Mouse (Mus musculus): Measurements from ENCODE around the gene Themis2. TPM values are rescaled to one million over a fixed set of nuclear protein-coding genes. Genes with fewer than 3 reads are reported as not detected.
A peak's percentile ranks its signal among the peaks of the same experiment; 100 is the strongest.

Gene Themis2
- 0.25 and 0.57 TPM in 2 replicates for polyA plus RNA-seq (2012; rRNA removed)

DNA sequence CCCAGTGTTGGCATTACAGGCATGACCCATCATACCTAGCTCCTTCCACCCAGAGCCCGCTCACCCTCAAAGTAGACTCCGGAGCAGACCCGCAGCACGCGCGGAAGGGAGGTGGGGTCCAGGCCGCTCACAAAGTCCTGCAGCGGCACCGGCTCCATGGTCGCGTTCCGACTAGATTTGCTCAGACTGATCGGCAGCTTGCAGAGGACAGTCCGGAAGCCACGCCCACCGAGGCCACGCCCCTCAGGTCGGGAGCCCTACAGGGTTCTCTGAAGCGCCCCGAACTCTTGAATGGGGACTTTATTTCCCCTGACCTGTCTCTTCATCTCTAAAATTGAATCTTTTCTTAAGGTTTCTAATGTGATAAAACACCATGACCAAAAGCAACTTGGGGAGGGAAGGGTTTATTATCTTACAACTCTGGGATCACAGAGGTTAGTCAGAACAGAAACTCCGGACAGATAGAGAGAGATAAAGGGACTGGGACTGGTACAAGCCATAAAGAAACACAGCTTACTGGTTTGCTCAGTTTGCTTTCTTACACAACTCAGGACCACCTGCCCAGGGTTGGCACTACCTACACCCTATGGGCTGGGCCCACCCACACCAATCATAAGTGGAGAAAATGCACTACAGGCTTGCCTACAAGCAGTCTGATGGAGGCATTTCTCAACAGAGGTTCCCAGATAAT is at the start of gene Themis2:
TSS of gene Themis2 (minus strand) at position 192 of the 691 bp plus-strand sequence.
- Histone ChIP-seq H3K36me3 (ENCODE audit: control insufficient read depth, insufficient read depth, low read length) (no peaks in the 10 kb centered on the region), H3K4me3 (ENCODE audit: control insufficient read depth, low read depth, low read length) (peak within 1 kb of the TSS; percentile 78), H3K27ac (ENCODE audit: control insufficient read depth, insufficient read depth, low read depth, low read length) (no peak within 1 kb of the TSS), H3K4me1 (ENCODE audit: control insufficient read depth, insufficient read depth, low read length) (peaks cover 10% of the 10 kb centered on the region), H3K27me3 (ENCODE audit: control insufficient read depth, insufficient read depth, low read length) (no peaks in the 10 kb centered on the region)
- TF ChIP-seq POLR2A (IDR thresholded peaks at IDR 0.05; ENCODE audit: control insufficient read depth, low read depth, low read length) = no peak
- TF ChIP-seq CTCF (IDR thresholded peaks at IDR 0.05; ENCODE audit: control insufficient read depth, insufficient read depth, insufficient replicate concordance, low read depth, low read length) = no peak

DNA sequence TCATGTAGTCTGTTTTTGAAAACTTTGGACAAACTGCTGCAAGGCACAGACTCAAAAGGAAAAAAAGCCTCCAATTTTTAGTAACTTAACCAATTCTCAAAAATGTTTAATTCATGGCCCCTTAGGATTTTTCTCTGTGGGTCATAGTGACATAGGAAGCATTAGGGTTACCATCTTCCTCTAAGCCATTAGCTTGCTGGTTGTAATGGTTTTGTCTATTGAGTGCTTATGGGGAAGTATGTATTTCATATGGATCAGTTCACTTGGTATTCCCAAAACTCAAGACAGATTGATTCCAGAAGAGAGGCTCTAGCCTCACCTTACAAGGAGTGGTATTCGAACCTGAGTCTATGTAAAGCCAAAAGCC is 47.5 kb upstream of the Themis2 start:
- H3K27ac ChIP-seq (ENCODE audit: control insufficient read depth, insufficient read depth, low read depth, low read length) = no peak overlapping the region

GRCm38 (mm10) chr4:132842970-132843704 is 47.0 kb upstream of the Themis2 start, which contains the start of gene Ppp1r8:
Gene Ppp1r8 (minus strand): TSS chr4:132843169.
- Histone ChIP-seq H3K36me3 (ENCODE audit: control insufficient read depth, insufficient read depth, low read length) (no peaks in the 10 kb centered on the region), H3K27me3 (ENCODE audit: control insufficient read depth, insufficient read depth, low read length) (no peaks in the 10 kb centered on the region), H3K4me3 (ENCODE audit: control insufficient read depth, low read depth, low read length) (peak within 1 kb of the TSS; percentile 98), H3K4me1 (ENCODE audit: control insufficient read depth, insufficient read depth, low read length) (peaks cover 4% of the 10 kb centered on the region), H3K27ac (ENCODE audit: control insufficient read depth, insufficient read depth, low read depth, low read length) (peak within 1 kb of the TSS; percentile 77)
- peak; percentile 100 for TF ChIP-seq POLR2A (IDR thresholded peaks at IDR 0.05; ENCODE audit: control insufficient read depth, low read depth, low read length)
- TF ChIP-seq CTCF (IDR thresholded peaks at IDR 0.05; ENCODE audit: control insufficient read depth, insufficient read depth, insufficient replicate concordance, low read depth, low read length) = no peak

More for the DNA sequence above, 47.5 kb upstream of the Themis2 start:
- Histone ChIP-seq H3K4me1 (ENCODE audit: control insufficient read depth, insufficient read depth, low read length) (peaks cover 4% of the 10 kb centered on the region), H3K27me3 (ENCODE audit: control insufficient read depth, insufficient read depth, low read length) (no peaks in the 10 kb centered on the region), H3K36me3 (ENCODE audit: control insufficient read depth, insufficient read depth, low read length) (no peaks in the 10 kb centered on the region), H3K4me3 (ENCODE audit: control insufficient read depth, low read depth, low read length) (no peak overlapping the region)
- no peak for TF ChIP-seq CTCF (IDR thresholded peaks at IDR 0.05; ENCODE audit: control insufficient read depth, insufficient read depth, insufficient replicate concordance, low read depth, low read length)
- TF ChIP-seq POLR2A (IDR thresholded peaks at IDR 0.05; ENCODE audit: control insufficient read depth, low read depth, low read length) = no peak

DNA sequence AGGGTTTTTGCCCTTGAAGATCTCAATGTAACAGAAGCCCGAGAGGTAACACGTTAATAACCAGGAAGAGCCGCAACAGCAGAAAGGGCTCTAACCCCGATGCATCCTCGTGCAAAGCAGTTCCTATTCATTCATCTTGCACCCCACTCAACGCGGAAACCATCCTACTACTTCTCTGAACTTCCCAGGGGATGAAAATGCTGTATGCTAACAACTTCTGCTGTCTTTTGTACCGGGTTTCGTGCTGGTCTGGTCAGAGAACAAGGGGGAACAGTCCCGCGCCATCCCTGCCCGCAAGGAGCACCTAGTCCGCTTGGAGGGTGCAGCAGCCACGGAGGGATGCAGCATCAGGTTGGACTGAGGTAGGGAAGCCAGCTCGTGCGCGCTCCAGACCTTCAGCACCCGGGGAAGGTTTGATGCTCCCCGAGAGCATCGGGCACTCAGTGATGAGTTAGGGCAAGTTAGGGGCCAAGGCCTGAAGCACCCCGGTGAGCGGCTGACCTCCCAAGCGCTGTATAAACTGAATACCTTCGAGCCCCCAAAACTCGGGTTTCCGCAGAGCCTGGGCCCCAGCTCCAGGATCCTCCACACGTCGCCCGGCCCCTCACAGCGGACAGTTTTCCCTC is 46.2 kb upstream of the Themis2 start:
- H3K27ac ChIP-seq (ENCODE audit: control insufficient read depth, insufficient read depth, low read depth, low read length) = peak overlapping the region; percentile 77
- no peaks in the 10 kb centered on the region for H3K36me3 ChIP-seq (ENCODE audit: control insufficient read depth, insufficient read depth, low read length)
- no peaks in the 10 kb centered on the region for H3K27me3 ChIP-seq (ENCODE audit: control insufficient read depth, insufficient read depth, low read length)
- peaks cover 4% of the 10 kb centered on the region for H3K4me1 ChIP-seq (ENCODE audit: control insufficient read depth, insufficient read depth, low read length)
- TF ChIP-seq POLR2A (IDR thresholded peaks at IDR 0.05; ENCODE audit: control insufficient read depth, low read depth, low read length) = no peak
- TF ChIP-seq CTCF (IDR thresholded peaks at IDR 0.05; ENCODE audit: control insufficient read depth, insufficient read depth, insufficient replicate concordance, low read depth, low read length) = no peak
- peak overlapping the region; percentile 98 for H3K4me3 ChIP-seq (ENCODE audit: control insufficient read depth, low read depth, low read length)

GRCm38 (mm10) chr4:132841493-132841892 is 45.3 kb upstream of the Themis2 start:
- H3K27me3 ChIP-seq (ENCODE audit: control insufficient read depth, insufficient read depth, low read length) = no peaks in the 10 kb centered on the region
- H3K4me1 ChIP-seq (ENCODE audit: control insufficient read depth, insufficient read depth, low read length) = peaks cover 4% of the 10 kb centered on the region
- H3K36me3 ChIP-seq (ENCODE audit: control insufficient read depth, insufficient read depth, low read length) = peaks cover 1% of the 10 kb centered on the region; the same call in 1 of the 2 replicates
- no peak for TF ChIP-seq POLR2A (IDR thresholded peaks at IDR 0.05; ENCODE audit: control insufficient read depth, low read depth, low read length)
- no peak for TF ChIP-seq CTCF (IDR thresholded peaks at IDR 0.05; ENCODE audit: control insufficient read depth, insufficient read depth, insufficient replicate concordance, low read depth, low read length)
- H3K27ac ChIP-seq (ENCODE audit: control insufficient read depth, insufficient read depth, low read depth, low read length) = no peak overlapping the region
- no peak overlapping the region for H3K4me3 ChIP-seq (ENCODE audit: control insufficient read depth, low read depth, low read length)

DNA sequence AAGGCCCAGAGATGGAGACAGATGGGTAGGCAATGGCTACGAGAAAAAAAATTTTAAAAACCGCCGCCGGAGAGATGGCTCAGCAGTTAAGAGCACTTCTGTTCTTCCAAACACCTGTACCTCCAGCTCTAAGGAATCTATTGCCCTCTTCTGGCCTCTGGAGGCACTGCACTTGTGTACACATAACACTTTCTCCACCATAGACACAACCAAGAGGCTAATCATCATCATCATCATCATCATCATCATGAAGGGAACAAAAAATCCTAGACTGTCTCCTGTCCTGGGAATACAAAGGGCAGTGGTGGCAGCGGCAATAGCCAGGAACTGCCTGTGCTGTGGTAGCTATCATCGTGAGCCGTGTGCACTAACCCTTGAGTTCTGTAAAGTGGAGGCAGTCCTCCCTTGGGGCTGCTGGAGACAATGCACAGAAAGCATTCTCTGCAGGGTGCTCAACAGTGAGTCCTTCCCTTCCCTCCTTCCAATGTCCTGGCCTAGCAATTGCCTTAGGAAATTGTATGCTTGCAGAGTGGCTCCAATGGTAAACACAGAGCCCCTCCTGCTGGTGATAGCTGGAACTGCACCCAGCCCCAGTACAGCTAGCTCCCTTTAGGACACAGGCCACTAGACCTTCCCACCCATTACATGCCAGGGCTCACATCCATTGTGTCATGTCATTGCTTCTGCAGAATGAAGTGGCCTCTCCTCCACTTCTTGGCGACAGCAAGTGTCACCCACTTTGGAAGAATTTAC is 27.6 kb upstream of the Themis2 start:
- no peak overlapping the region for H3K4me3 ChIP-seq (ENCODE audit: control insufficient read depth, low read depth, low read length)
- H3K36me3 ChIP-seq (ENCODE audit: control insufficient read depth, insufficient read depth, low read length) = peaks cover 2% of the 10 kb centered on the region; the same call in 1 of the 2 replicates

More for the DNA sequence above, 27.6 kb upstream of the Themis2 start:
- no peaks in the 10 kb centered on the region for H3K27me3 ChIP-seq (ENCODE audit: control insufficient read depth, insufficient read depth, low read length)
- no peak overlapping the region for H3K27ac ChIP-seq (ENCODE audit: control insufficient read depth, insufficient read depth, low read depth, low read length)
- peak; percentile 95; the same call in 1 of the 2 replicates for TF ChIP-seq CTCF (IDR thresholded peaks at IDR 0.05; ENCODE audit: control insufficient read depth, insufficient read depth, insufficient replicate concordance, low read depth, low read length)
- no peak for TF ChIP-seq POLR2A (IDR thresholded peaks at IDR 0.05; ENCODE audit: control insufficient read depth, low read depth, low read length)
- peaks cover 2% of the 10 kb centered on the region; the same call in 1 of the 2 replicates for H3K4me1 ChIP-seq (ENCODE audit: control insufficient read depth, insufficient read depth, low read length)
